Mouse (Mus musculus) testis, postnatal 10 days (tissue): ENCODE measurements around the gene Chrna1.

Experiments used
- DNase-seq: peaks from one replicate; pipeline ENCODE4 v3.0.0; 2021; ENCODE audit warnings: low spot score

Chrna1 gene

GRCm38 (mm10) chr2:73580166-73580565 is at the start of gene Chrna1:
TSS of gene Chrna1 (minus strand) at chr2:73580338.
- DNase-seq = no peak

- DNase-seq = no peak
These were observed 38.4 kb upstream of the Chrna1 start for GRCm38 (mm10) chr2:73618486-73619052.

GRCm38 (mm10) chr2:73616434-73617057 is 36.4 kb upstream of the Chrna1 start:
- peak; percentile 22 for DNase-seq

- DNase-seq = peak; percentile 22
These were observed 35.3 kb upstream of the Chrna1 start for GRCm38 (mm10) chr2:73615456-73615855.

GRCm38 (mm10) chr2:73614303-73614702 is 34.2 kb upstream of the Chrna1 start:
- DNase-seq = no peak

- peak; percentile 22 for DNase-seq
These were observed 32.8 kb upstream of the Chrna1 start for GRCm38 (mm10) chr2:73612941-73613340.

- no peak for DNase-seq
These were observed 32.3 kb upstream of the Chrna1 start for GRCm38 (mm10) chr2:73612367-73612914.

- DNase-seq = peak; percentile 29
These were observed 31.7 kb upstream of the Chrna1 start for GRCm38 (mm10) chr2:73611798-73612197.

- peak; percentile 31 for DNase-seq
These were observed 29.6 kb upstream of the Chrna1 start for GRCm38 (mm10) chr2:73609724-73610210.

GRCm38 (mm10) chr2:73609067-73609723 is 29.1 kb upstream of the Chrna1 start:
- peak; percentile 35 for DNase-seq

- no peak for DNase-seq
These were observed 28.3 kb upstream of the Chrna1 start for GRCm38 (mm10) chr2:73608391-73608790.

- peak; percentile 27 for DNase-seq
These were observed 27.5 kb upstream of the Chrna1 start for GRCm38 (mm10) chr2:73607609-73608008.

GRCm38 (mm10) chr2:73607146-73607545 is 27.0 kb upstream of the Chrna1 start:
- DNase-seq = peak; percentile 30

- peak; percentile 35 for DNase-seq
These were observed 26.5 kb upstream of the Chrna1 start for GRCm38 (mm10) chr2:73606616-73607015.

GRCm38 (mm10) chr2:73605077-73605476 is 24.9 kb upstream of the Chrna1 start:
- DNase-seq = no peak

GRCm38 (mm10) chr2:73604579-73604978 is 24.4 kb upstream of the Chrna1 start:
- no peak for DNase-seq

GRCm38 (mm10) chr2:73600650-73601049 is 20.5 kb upstream of the Chrna1 start:
- no peak for DNase-seq

- DNase-seq = no peak
These were observed 17.6 kb upstream of the Chrna1 start for GRCm38 (mm10) chr2:73597772-73598171.

GRCm38 (mm10) chr2:73596786-73597185 is 16.6 kb upstream of the Chrna1 start:
- peak; percentile 66 for DNase-seq

GRCm38 (mm10) chr2:73596326-73596725 is 16.2 kb upstream of the Chrna1 start:
- no peak for DNase-seq

GRCm38 (mm10) chr2:73593101-73593439 is 12.9 kb upstream of the Chrna1 start:
- DNase-seq = no peak

GRCm38 (mm10) chr2:73592231-73593100 is 12.3 kb upstream of the Chrna1 start:
- DNase-seq = no peak
